Mouse (Mus musculus): ENCODE results near the gene Ace2. TPM values are rescaled to one million over a fixed set of nuclear protein-coding genes. Genes with fewer than 3 reads are reported as not detected.

Ace2 gene
- total RNA-seq (2023) = not detected

DNA sequence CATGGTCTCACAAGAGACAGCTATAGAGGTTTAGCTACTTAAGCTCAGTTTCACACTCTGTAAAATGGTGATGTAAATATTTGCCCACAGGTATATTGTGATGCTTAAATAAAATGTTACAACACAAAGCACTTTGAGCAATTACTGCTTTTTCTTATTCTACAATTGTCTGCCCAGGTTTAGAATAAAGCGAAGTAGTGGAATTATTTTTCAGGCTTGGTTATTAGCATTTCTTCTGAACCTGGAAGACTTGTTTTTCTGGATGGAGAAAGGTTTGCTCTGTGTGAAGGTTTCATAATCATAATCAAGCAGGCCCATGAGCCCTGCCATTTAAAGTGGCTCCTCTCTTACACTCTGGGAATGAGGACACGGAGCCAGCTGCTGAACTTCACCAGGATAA, at the start of gene Ace2:
Ace2 (plus strand) TSS at position 301 of the 400 bp plus-strand sequence.

Other genes with a start within 250 kb of the Ace2 start
- 14.0 TPM for gene Ap1s2, start 230.3 kb upstream of the Ace2 start, total RNA-seq (2023)
- 74.2 TPM for gene Zrsr2, start 180.7 kb upstream of the Ace2 start, total RNA-seq (2023)
- gene Car5b, start 111.3 kb upstream of the Ace2 start, total RNA-seq (2023) = not detected
- 7.4 TPM for gene Siah1b, start 62.8 kb upstream of the Ace2 start, total RNA-seq (2023)
- gene Cltrn, start 50.5 kb upstream of the Ace2 start, total RNA-seq (2023) = not detected
- not detected for gene Bmx, start 118.9 kb downstream of the Ace2 start, total RNA-seq (2023)
- gene Pir, start 130.0 kb downstream of the Ace2 start, total RNA-seq (2023) = not detected
- gene Vegfd, start 234.0 kb downstream of the Ace2 start, total RNA-seq (2023) = not detected